Mouse (Mus musculus) heart, embryonic 15.5 days (tissue): ENCODE measurements around the gene Tdrd12. TPM values are rescaled to one million over a fixed set of nuclear protein-coding genes. Genes with fewer than 3 reads are reported as not detected.
A peak's percentile ranks its signal among the peaks of the same experiment; 100 is the strongest.
"Not testable (repeated sequence)": the region's sequence is repeated elsewhere in the genome, so short reads cannot be mapped to it uniquely, and the experiment has no call there.

ENCODE experiments used
- ATAC-seq: fragments of 200-750 bp; cut with Nextera tagmentation; replicated peaks from 2 replicates; pipeline ENCODE4 v1.8.0; 2017; ENCODE audit warnings: low read depth, moderate TSS enrichment; ENCODE audit not compliant: insufficient number of reproducible peaks, insufficient read depth, low FRiP score
- H3K27ac ChIP-seq: fragments of 300-500 bp; sonication (generic); 2 replicates; pipeline ENCODE4 v1.5.1; 2015; ENCODE audit warnings: mild to moderate bottlenecking, inconsistent platforms
- H3K27me3 ChIP-seq: fragments of 300-500 bp; sonication (generic); 2 replicates; pipeline ENCODE4 v1.6.1; 2015; ENCODE audit warnings: inconsistent platforms
- H3K36me3 ChIP-seq: fragments of 300-500 bp; sonication (generic); 2 replicates; pipeline ENCODE4 v1.6.1; 2015; ENCODE audit warnings: mild to moderate bottlenecking, inconsistent platforms
- H3K4me1 ChIP-seq: fragments of 300-500 bp; sonication (generic); replicated peaks from 2 replicates; pipeline ENCODE4 v1.6.1; 2015; ENCODE audit warnings: inconsistent platforms
- H3K4me2 ChIP-seq: fragments of 300-500 bp; sonication (generic); 2 replicates; pipeline ENCODE4 v1.6.1; 2015; ENCODE audit warnings: inconsistent platforms, mild to moderate bottlenecking, moderate library complexity
- H3K4me3 ChIP-seq: fragments of 300-500 bp; sonication (generic); 2 replicates; pipeline ENCODE4 v1.5.1; 2015; ENCODE audit warnings: mild to moderate bottlenecking, inconsistent platforms
- H3K9ac ChIP-seq: fragments of 300-500 bp; sonication (generic); 2 replicates; pipeline ENCODE4 v1.6.1; 2015; ENCODE audit warnings: mild to moderate bottlenecking, inconsistent platforms
- H3K9me3 ChIP-seq: fragments of 300-500 bp; sonication (generic); replicated peaks from 2 replicates; pipeline ENCODE4 v1.6.1; 2016; ENCODE audit warnings: inconsistent platforms
- WGBS: fragments of 180-500 bp; shearing (Covaris S2); methylation state at CpG from one replicate; pipeline ENCODE4 v1.1.7; 2015; ENCODE audit warnings: mixed read lengths; 5-methylcytosine and 5-hydroxymethylcytosine counted together
- polyA plus RNA-seq: library from polyadenylated mRNA; unstranded; fragments of >200 nt; fragmentation: Nextera tagmentation; extraction: Ambion mirVana; gene quantifications from 2 replicates; pipeline ENCODE4 v1.2.1, GENCODE M21; 2015

Gene Tdrd12
- polyA plus RNA-seq, 1 experiment from 2014 or later = 1.4 TPM

GRCm38 (mm10) chr7:35554605-35555175 lies 17.1 kb upstream of the Tdrd12 start:
- peak overlapping the region; percentile 98 for H3K27ac ChIP-seq
- H3K4me3 ChIP-seq = peak overlapping the region; percentile 86
- H3K27me3 ChIP-seq = no peaks in the 10 kb centered on the region
- H3K4me1 ChIP-seq = peaks cover 15% of the 10 kb centered on the region; the same call in 1 of the 2 replicates
- peak; percentile 29; the same call in 1 of the 2 replicates for ATAC-seq
- H3K4me2 ChIP-seq = peak overlapping the region; percentile 97
- WGBS = 6% methylated on average over 28 of the region's 28 CpGs
- H3K36me3 ChIP-seq = peaks cover 21% of the 10 kb centered on the region
- H3K9ac ChIP-seq = peak overlapping the region; percentile 86
- H3K9me3 ChIP-seq = no peaks in the 10 kb centered on the region

DNA sequence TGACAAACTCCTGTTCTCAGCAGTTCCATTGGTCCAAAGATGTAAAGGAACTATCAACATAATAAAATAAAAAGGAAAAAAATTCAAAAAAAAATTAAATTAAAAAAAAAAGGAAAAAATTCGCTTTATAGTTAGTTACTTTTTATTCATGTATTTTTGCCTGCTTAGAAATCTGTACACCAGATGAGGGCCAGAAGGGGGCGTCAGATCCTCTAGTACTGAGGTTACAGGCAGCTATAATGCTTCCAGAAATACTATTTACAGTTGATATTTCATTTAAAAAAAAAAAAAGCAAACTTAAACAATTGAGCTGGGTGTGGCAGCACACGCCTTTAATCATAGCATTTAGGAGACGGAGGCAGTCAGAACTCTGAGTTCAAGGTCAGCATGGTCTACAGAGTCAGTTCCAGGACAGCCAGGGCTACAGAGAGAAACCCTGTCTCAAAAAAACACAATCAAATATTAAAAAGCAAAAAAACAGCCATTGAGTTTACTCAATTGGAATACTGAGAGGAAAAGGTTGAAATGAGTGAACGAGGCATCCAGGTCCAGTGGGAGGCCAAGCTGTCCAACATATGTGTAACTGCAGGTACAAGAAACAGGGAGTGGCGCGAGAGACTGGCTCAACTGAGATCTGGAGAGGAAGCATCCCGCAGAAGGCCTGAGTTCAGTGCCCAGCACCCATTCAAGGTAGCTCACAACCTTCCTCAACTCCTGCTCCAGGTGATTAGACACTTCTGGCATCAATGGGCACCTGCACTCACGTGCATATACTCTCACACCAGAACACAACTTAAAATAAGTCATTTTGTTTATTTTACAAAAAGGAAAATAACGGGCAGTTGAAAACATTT lies 16.4 kb upstream of the Tdrd12 start:
- no peak for ATAC-seq
- Histone ChIP-seq H3K27ac (no peak overlapping the region), H3K27me3 (no peaks in the 10 kb centered on the region), H3K4me3 (peak overlapping the region; percentile 86), H3K4me1 (peaks cover 15% of the 10 kb centered on the region; the same call in 1 of the 2 replicates), H3K4me2 (peak overlapping the region; percentile 97), H3K36me3 (peaks cover 28% of the 10 kb centered on the region), H3K9ac (peak overlapping the region; percentile 86), H3K9me3 (no peaks in the 10 kb centered on the region)
- 60% methylated on average over 10 of the region's 10 CpGs for WGBS

GRCm38 (mm10) chr7:35545881-35546280 lies 8.3 kb upstream of the Tdrd12 start:
- H3K9ac ChIP-seq = no peak overlapping the region
- H3K27ac ChIP-seq = no peak overlapping the region
- H3K4me1 ChIP-seq = no peaks in the 10 kb centered on the region
- peaks cover 36% of the 10 kb centered on the region for H3K36me3 ChIP-seq
- no peak for ATAC-seq
- no peaks in the 10 kb centered on the region for H3K27me3 ChIP-seq
- WGBS = 33% methylated on average over 4 of the region's 4 CpGs
- no peak overlapping the region for H3K4me2 ChIP-seq
- H3K9me3 ChIP-seq = no peaks in the 10 kb centered on the region
- no peak overlapping the region for H3K4me3 ChIP-seq

GRCm38 (mm10) chr7:35535750-35536512 lies 1.6 kb downstream of the Tdrd12 start:
- Histone ChIP-seq H3K4me1 (no peaks in the 10 kb centered on the region), H3K9ac (no peak overlapping the region), H3K36me3 (no peaks in the 10 kb centered on the region), H3K27me3 (no peaks in the 10 kb centered on the region), H3K9me3 (no peaks in the 10 kb centered on the region), H3K4me3 (no peak overlapping the region), H3K27ac (no peak overlapping the region), H3K4me2 (no peak overlapping the region)
- WGBS = 66% methylated on average over 12 of the region's 12 CpGs
- no peak for ATAC-seq

- H3K27me3 ChIP-seq, H3K4me1 ChIP-seq, H3K9ac ChIP-seq, ATAC-seq, H3K4me2 ChIP-seq, H3K36me3 ChIP-seq, H3K4me3 ChIP-seq, H3K9me3 ChIP-seq, H3K27ac ChIP-seq: not testable (repeated sequence)
- 61% methylated on average over 1 of the region's 1 CpGs for WGBS
Observed at GRCm38 (mm10) chr7:35530544-35530943, 7.0 kb downstream of the Tdrd12 start.

- WGBS = 73% methylated on average over 3 of the region's 3 CpGs
- no peak overlapping the region for H3K9ac ChIP-seq
- no peak overlapping the region for H3K4me3 ChIP-seq
- ATAC-seq = no peak
- H3K4me2 ChIP-seq = no peak overlapping the region
- no peaks in the 10 kb centered on the region for H3K9me3 ChIP-seq
- no peaks in the 10 kb centered on the region for H3K27me3 ChIP-seq
- H3K36me3 ChIP-seq = no peaks in the 10 kb centered on the region
- H3K4me1 ChIP-seq = no peaks in the 10 kb centered on the region
- H3K27ac ChIP-seq = no peak overlapping the region
Observed at GRCm38 (mm10) chr7:35530026-35530425, 7.5 kb downstream of the Tdrd12 start.

- Histone ChIP-seq H3K9ac (no peak overlapping the region), H3K4me2 (no peak overlapping the region), H3K9me3 (no peaks in the 10 kb centered on the region), H3K27me3 (no peaks in the 10 kb centered on the region), H3K36me3 (no peaks in the 10 kb centered on the region), H3K4me1 (no peaks in the 10 kb centered on the region), H3K27ac (no peak overlapping the region), H3K4me3 (no peak overlapping the region)
- ATAC-seq = no peak
- WGBS = 80% methylated on average over 2 of the region's 2 CpGs
Observed at GRCm38 (mm10) chr7:35526795-35527194, 10.8 kb downstream of the Tdrd12 start.

DNA sequence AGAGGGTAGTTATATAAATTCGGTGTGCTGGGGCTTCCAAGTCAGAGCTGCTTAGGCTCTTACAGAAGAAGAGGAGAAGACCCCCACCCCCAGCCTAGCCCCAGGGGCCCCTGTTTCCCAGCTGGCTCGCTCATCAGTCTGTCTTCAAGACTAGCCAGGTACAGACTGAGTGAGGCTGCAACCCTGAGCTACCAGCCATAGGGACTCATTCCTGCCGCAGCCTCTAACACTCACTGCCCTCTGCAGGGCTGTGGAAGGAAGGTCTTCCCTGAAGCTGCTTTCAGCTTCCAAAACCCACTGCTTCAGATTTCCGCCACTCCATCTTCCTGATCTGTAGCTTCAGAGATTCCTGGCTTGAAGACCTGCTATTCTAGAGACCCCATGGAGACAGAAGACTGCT lies 35.5 kb downstream of the Tdrd12 start:
- WGBS = 22% methylated on average over 4 of the region's 4 CpGs
- H3K9me3 ChIP-seq = no peaks in the 10 kb centered on the region

GRCm38 (mm10) chr7:35497516-35497915 lies 40.0 kb downstream of the Tdrd12 start:
- Histone ChIP-seq H3K27me3 (0 out of 2 replicates have a peak, but pooled peaks cover 4% of the 10 kb centered on the region), H3K4me2 (no peak overlapping the region), H3K9ac (no peak overlapping the region), H3K36me3 (no peaks in the 10 kb centered on the region), H3K27ac (no peak overlapping the region), H3K4me1 (peaks cover 3% of the 10 kb centered on the region; the same call in 1 of the 2 replicates), H3K4me3 (no peak overlapping the region), H3K9me3 (no peaks in the 10 kb centered on the region)
- 89% methylated on average over 2 of the region's 2 CpGs for WGBS
- ATAC-seq = no peak

More for the DNA sequence above, 35.5 kb downstream of the Tdrd12 start:
- Histone ChIP-seq H3K4me3 (no peak overlapping the region), H3K9ac (no peak overlapping the region; the same call in 1 of the 2 replicates), H3K27me3 (0 out of 2 replicates have a peak, but pooled peaks cover 9% of the 10 kb centered on the region), H3K4me2 (no peak overlapping the region), H3K27ac (no peak overlapping the region), H3K36me3 (no peaks in the 10 kb centered on the region), H3K4me1 (no peaks in the 10 kb centered on the region; the same call in 1 of the 2 replicates)
- ATAC-seq = no peak

- no peaks in the 10 kb centered on the region for H3K36me3 ChIP-seq
- no peak overlapping the region for H3K4me2 ChIP-seq
- H3K9ac ChIP-seq = no peak overlapping the region
- H3K27me3 ChIP-seq = no peaks in the 10 kb centered on the region
- no peak overlapping the region for H3K4me3 ChIP-seq
- no peaks in the 10 kb centered on the region for H3K9me3 ChIP-seq
- WGBS = 83% methylated on average over 1 of the region's 1 CpGs
- no peak for ATAC-seq
- H3K4me1 ChIP-seq = peaks cover 9% of the 10 kb centered on the region
- no peak overlapping the region for H3K27ac ChIP-seq
Observed at GRCm38 (mm10) chr7:35491005-35491404, 46.5 kb downstream of the Tdrd12 start.

DNA sequence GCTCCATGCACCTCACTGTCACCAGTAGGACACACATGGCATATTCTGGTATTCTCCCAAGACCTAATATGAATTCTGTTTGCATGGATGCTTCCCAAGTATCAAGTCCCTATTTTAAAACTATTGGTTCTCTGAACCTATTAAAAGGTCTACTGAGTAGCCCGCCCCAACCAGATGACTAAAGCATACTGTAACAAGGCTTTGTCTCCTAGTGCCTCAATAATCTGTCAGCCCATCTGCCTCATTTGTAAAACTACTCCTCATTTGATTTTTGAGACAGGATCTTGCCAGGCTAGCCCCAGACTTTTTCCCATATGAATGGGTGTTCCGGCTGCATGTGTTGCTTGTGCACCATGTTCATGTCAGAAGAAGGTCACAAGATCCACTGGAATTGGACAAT lies 47.4 kb downstream of the Tdrd12 start:
- Histone ChIP-seq H3K4me2 (no peak overlapping the region), H3K27ac (no peak overlapping the region), H3K4me3 (no peak overlapping the region), H3K9ac (no peak overlapping the region), H3K4me1 (peaks cover 15% of the 10 kb centered on the region), H3K9me3 (no peaks in the 10 kb centered on the region), H3K27me3 (no peaks in the 10 kb centered on the region), H3K36me3 (no peaks in the 10 kb centered on the region)
- 94% methylated on average over 2 of the region's 2 CpGs for WGBS
- ATAC-seq = no peak
